Mouse (Mus musculus): Measurements from ENCODE around the gene Akain1. TPM values are rescaled to one million over a fixed set of nuclear protein-coding genes. Genes with fewer than 3 reads are reported as not detected.

Gene Akain1
- polyA plus RNA-seq, 1 experiment from 2014 or later, result 1.3 TPM

DNA sequence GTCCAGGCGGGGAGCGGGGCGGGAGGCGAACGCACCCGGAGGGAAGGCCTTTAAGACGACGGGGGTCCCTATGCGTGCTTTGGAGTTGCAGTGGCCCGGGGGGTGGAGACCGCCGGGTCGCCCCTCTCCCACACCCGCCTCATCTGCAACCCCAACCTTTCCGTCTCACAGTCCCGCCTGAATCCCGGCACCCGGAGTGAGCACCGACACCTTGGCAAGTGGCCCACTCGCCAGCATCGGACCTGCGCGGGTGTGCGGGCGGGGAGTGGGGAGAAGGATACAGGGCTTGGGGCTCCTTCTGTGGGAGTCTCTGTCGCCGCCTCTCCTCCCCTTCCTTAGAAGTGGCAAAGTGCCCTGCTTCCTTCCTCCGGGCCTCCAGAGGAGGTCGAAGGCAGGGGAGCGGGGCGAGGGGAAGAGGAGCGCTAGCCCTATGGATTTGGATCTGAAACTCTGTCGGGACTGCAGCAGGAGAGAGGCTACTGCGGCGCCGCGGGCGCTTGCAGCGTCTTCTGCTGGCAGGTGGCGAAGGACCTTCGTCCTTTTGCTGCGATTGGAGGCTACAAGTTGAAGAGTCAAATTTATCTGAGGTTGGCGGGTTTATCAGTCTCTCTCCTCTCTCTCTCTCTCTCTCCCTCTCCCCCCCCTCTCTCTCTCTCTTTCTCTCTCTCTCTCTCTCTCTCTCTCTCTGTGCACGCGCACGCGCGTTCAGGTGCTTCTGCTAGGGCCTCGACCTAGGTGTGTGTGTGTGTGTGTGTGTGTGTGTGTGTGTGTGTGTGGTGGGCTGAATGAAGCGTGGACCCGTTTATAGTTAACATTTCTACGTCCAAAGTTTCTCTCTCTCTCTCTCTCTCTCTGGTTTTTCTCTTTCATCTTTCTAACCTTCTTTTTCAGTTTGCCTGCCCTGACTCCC is 700 bp downstream of the Akain1 start:
- no peaks in the 10 kb centered on the region for H3K9me3 ChIP-seq
- peak; percentile 43; the same call in 1 of the 2 replicates for ATAC-seq (ENCODE audit: low FRiP score, low read depth)
- H3K4me3 ChIP-seq, result peak overlapping the region; percentile 55
- under 1% methylated on average over 49 of the region's 52 CpGs for WGBS
- H3K9ac ChIP-seq, result peak overlapping the region; percentile 49
- peaks cover 17% of the 10 kb centered on the region for H3K4me1 ChIP-seq (replicated peaks)
- no peak overlapping the region for H3K27ac ChIP-seq (replicated peaks)
- H3K27me3 ChIP-seq, result peaks cover 53% of the 10 kb centered on the region
- peak overlapping the region; percentile 98 for H3K4me2 ChIP-seq
- H3K36me3 ChIP-seq, result no peaks in the 10 kb centered on the region

DNA sequence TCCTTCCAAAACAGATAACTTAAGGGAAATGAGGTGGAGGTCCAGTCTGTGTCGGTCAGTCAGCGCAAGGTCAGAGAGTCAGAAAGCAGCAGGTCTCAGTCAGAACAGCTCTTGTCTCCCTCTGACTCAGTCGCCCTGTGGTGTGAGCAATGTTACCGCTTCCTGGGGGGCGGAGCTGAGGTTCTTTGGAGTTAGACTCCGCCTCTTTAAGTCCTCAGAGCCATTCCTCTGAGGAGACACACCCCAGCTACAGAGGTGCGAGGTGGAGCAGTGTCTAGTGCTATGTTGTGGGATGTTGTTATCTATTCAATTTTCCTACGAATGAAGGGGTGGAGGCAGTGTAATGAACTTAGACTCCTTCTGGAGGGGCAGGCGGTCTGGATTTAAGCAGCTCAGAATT is 1.9 kb downstream of the Akain1 start:
- H3K36me3 ChIP-seq, result no peaks in the 10 kb centered on the region
- H3K4me3 ChIP-seq, result no peak overlapping the region
- WGBS, result 13% methylated on average over 9 of the region's 9 CpGs
- peaks cover 17% of the 10 kb centered on the region for H3K4me1 ChIP-seq (replicated peaks)
- H3K9ac ChIP-seq, result no peak overlapping the region
- H3K4me2 ChIP-seq, result no peak overlapping the region
- ATAC-seq (ENCODE audit: low FRiP score, low read depth), result no peak
- H3K9me3 ChIP-seq, result no peaks in the 10 kb centered on the region
- H3K27me3 ChIP-seq, result peaks cover 53% of the 10 kb centered on the region
- H3K27ac ChIP-seq (replicated peaks), result no peak overlapping the region

DNA sequence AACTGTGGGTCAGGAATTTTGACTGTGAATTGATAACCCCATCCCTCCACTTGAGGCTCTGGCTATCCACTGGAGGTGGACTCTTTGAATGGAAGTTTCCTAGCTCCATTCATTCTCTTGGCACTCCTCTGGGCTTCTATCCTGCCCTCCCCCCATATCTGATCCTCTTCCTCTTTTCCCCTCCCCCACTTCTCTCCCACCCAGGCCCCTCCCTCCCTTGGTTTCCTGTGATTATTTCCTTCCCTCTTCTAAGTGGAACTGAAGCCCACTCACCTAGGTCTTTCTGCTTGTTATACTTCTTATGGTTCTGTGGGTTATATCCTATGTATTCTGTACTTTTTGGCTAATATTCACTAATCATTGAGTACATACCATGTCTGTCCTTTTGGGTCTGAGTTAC is 9.6 kb downstream of the Akain1 start:
- Histone ChIP-seq H3K27me3 (peaks cover 6% of the 10 kb centered on the region; the same call in 1 of the 2 replicates), H3K27ac (replicated peaks) (no peak overlapping the region), H3K9me3 (no peaks in the 10 kb centered on the region), H3K4me3 (no peak overlapping the region), H3K9ac (no peak overlapping the region), H3K36me3 (no peaks in the 10 kb centered on the region), H3K4me2 (no peak overlapping the region), H3K4me1 (replicated peaks) (no peaks in the 10 kb centered on the region)
- ATAC-seq (ENCODE audit: low FRiP score, low read depth), result no peak

GRCm38 (mm10) chr17:69461680-69462079 is 22.6 kb downstream of the Akain1 start:
- Histone ChIP-seq H3K4me1 (replicated peaks) (no peaks in the 10 kb centered on the region), H3K36me3 (no peaks in the 10 kb centered on the region), H3K27me3 (no peaks in the 10 kb centered on the region), H3K9ac (no peak overlapping the region), H3K4me3 (no peak overlapping the region), H3K9me3 (no peaks in the 10 kb centered on the region), H3K27ac (replicated peaks) (no peak overlapping the region), H3K4me2 (no peak overlapping the region)
- no peak for ATAC-seq (ENCODE audit: low FRiP score, low read depth)
- 95% methylated on average over 7 of the region's 7 CpGs for WGBS

- H3K9ac ChIP-seq, result no peak overlapping the region
- ATAC-seq (ENCODE audit: low FRiP score, low read depth), result no peak
- H3K36me3 ChIP-seq, result no peaks in the 10 kb centered on the region
- no peaks in the 10 kb centered on the region for H3K27me3 ChIP-seq
- H3K27ac ChIP-seq (replicated peaks), result no peak overlapping the region
- no peak overlapping the region for H3K4me3 ChIP-seq
- no peaks in the 10 kb centered on the region for H3K4me1 ChIP-seq (replicated peaks)
- WGBS, result 56% methylated on average over 3 of the region's 3 CpGs
- no peak overlapping the region for H3K4me2 ChIP-seq
- no peaks in the 10 kb centered on the region for H3K9me3 ChIP-seq
These were observed 23.9 kb downstream of the Akain1 start for GRCm38 (mm10) chr17:69463037-69463436.

GRCm38 (mm10) chr17:69471171-69471570 is 32.0 kb downstream of the Akain1 start:
- Histone ChIP-seq H3K4me3 (no peak overlapping the region), H3K27ac (replicated peaks) (no peak overlapping the region), H3K36me3 (no peaks in the 10 kb centered on the region), H3K9ac (no peak overlapping the region), H3K27me3 (no peaks in the 10 kb centered on the region), H3K4me1 (replicated peaks) (0 out of 2 replicates have a peak, but pooled peaks cover 5% of the 10 kb centered on the region), H3K9me3 (no peaks in the 10 kb centered on the region), H3K4me2 (peak overlapping the region; percentile 8; the same call in 1 of the 2 replicates)
- no peak for ATAC-seq (ENCODE audit: low FRiP score, low read depth)
- 51% methylated on average over 10 of the region's 10 CpGs for WGBS

DNA sequence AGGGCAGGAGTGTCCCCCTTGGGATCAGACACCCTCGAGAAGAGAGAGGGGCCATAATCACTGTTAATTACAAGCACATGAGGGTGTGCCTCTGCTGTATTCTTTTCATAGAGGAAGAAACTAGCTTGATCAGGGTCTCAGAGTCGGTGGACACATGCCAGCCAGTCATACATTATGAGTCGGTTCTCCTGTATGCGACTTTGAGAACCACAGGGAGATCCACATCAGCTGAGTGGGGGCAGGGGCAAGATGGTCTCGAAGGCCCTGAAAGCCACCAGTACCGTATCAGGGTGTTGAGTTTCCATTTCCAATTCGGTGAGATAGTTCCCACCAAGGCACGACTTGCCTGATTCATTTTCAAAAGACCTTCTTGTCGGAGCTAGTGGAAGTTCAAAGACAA is 33.3 kb downstream of the Akain1 start:
- Histone ChIP-seq H3K27me3 (no peaks in the 10 kb centered on the region), H3K9ac (no peak overlapping the region)
- 72% methylated on average over 9 of the region's 9 CpGs for WGBS

GRCm38 (mm10) chr17:69474084-69474483 is 35.0 kb downstream of the Akain1 start:
- Histone ChIP-seq H3K27ac (replicated peaks) (no peak overlapping the region), H3K4me1 (replicated peaks) (0 out of 2 replicates have a peak, but pooled peaks cover 5% of the 10 kb centered on the region), H3K27me3 (no peaks in the 10 kb centered on the region), H3K9me3 (no peaks in the 10 kb centered on the region), H3K9ac (no peak overlapping the region), H3K4me2 (no peak overlapping the region), H3K36me3 (no peaks in the 10 kb centered on the region), H3K4me3 (no peak overlapping the region)
- WGBS, result 78% methylated on average over 4 of the region's 4 CpGs
- no peak for ATAC-seq (ENCODE audit: low FRiP score, low read depth)

More for the DNA sequence above, 33.3 kb downstream of the Akain1 start:
- no peak overlapping the region for H3K4me3 ChIP-seq
- H3K9me3 ChIP-seq, result no peaks in the 10 kb centered on the region
- no peak overlapping the region for H3K27ac ChIP-seq (replicated peaks)
- H3K4me1 ChIP-seq (replicated peaks), result 0 out of 2 replicates have a peak, but pooled peaks cover 5% of the 10 kb centered on the region
- ATAC-seq (ENCODE audit: low FRiP score, low read depth), result no peak
- H3K4me2 ChIP-seq, result no peak overlapping the region
- H3K36me3 ChIP-seq, result no peaks in the 10 kb centered on the region

DNA sequence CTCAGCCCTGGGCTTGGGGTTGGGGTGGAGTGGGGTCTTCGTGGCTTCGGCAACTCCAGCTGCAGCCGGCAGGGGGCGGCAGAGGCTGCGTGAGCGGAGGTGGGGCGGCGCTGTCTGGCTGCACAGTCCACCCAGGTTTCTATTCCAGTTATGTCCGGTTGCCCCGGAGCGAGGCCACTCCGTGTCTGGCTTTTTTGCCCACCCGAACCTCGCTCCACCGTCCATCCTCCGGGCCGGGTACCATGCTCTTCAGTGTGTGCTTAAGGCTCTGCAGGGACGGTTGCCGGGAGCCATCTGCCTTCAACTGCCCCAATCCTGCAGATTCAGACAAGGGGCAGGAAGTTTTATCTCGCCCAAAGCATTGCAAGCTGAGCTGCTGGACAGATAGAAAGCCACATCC is 36.3 kb downstream of the Akain1 start:
- under 1% methylated on average over 20 of the region's 20 CpGs for WGBS
- Histone ChIP-seq H3K27ac (replicated peaks) (no peak overlapping the region), H3K36me3 (no peaks in the 10 kb centered on the region), H3K27me3 (no peaks in the 10 kb centered on the region), H3K4me3 (peak overlapping the region; percentile 36), H3K9me3 (no peaks in the 10 kb centered on the region), H3K4me1 (replicated peaks) (0 out of 2 replicates have a peak, but pooled peaks cover 5% of the 10 kb centered on the region), H3K4me2 (peak overlapping the region; percentile 64), H3K9ac (peak overlapping the region; percentile 23; the same call in 1 of the 2 replicates)
- peak; percentile 83 for ATAC-seq (ENCODE audit: low FRiP score, low read depth)

DNA sequence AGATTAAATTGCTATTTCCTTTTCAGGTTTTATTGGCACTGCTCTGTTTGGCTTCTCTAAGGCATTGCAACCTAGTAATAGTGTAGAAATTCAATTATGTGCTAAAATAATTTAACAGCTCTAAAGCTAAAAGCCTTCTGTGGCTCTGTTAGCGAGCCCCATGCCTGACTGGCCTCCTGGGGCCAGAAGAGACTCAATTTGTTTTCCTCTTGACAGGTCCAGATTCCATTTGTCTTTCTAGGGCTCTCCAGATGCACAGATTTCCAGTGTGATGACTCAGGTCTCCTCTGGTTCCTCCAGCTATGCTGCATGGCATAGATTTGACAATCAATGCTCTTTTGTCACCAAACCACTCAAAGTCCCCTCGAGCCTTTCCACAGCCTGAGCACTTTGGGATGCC is 38.4 kb downstream of the Akain1 start:
- H3K9ac ChIP-seq, result no peak overlapping the region
- H3K4me1 ChIP-seq (replicated peaks), result 0 out of 2 replicates have a peak, but pooled peaks cover 5% of the 10 kb centered on the region
- H3K4me2 ChIP-seq, result no peak overlapping the region
- H3K27ac ChIP-seq (replicated peaks), result peak overlapping the region; percentile 40
- no peaks in the 10 kb centered on the region for H3K9me3 ChIP-seq
- no peak overlapping the region for H3K4me3 ChIP-seq
- ATAC-seq (ENCODE audit: low FRiP score, low read depth), result no peak
- no peaks in the 10 kb centered on the region for H3K36me3 ChIP-seq
- WGBS, result 15% methylated on average over 2 of the region's 2 CpGs
- H3K27me3 ChIP-seq, result no peaks in the 10 kb centered on the region

DNA sequence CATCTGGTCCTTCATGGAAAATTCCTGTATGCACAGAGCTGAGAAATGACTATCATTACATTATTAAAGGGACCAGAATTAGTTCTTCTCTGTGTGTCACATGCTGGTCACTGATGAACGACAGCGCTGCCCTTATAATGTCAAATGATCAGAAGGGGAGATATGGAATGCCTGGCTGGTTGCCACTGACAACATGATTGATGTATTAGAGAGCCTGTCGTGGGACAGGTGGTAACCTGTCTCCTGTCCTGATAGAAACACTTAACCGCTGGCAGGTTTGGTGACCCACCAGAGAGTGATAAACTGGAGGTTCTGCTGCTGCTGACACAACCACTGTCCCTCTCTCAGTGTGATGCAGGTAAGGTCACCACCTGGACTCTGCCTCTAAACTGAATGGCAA is 40.1 kb downstream of the Akain1 start:
- WGBS, result 75% methylated on average over 4 of the region's 4 CpGs
- Histone ChIP-seq H3K36me3 (no peaks in the 10 kb centered on the region), H3K4me2 (no peak overlapping the region), H3K27ac (replicated peaks) (no peak overlapping the region), H3K27me3 (no peaks in the 10 kb centered on the region), H3K9ac (no peak overlapping the region), H3K4me3 (no peak overlapping the region), H3K9me3 (no peaks in the 10 kb centered on the region), H3K4me1 (replicated peaks) (0 out of 2 replicates have a peak, but pooled peaks cover 5% of the 10 kb centered on the region)
- no peak for ATAC-seq (ENCODE audit: low FRiP score, low read depth)

DNA sequence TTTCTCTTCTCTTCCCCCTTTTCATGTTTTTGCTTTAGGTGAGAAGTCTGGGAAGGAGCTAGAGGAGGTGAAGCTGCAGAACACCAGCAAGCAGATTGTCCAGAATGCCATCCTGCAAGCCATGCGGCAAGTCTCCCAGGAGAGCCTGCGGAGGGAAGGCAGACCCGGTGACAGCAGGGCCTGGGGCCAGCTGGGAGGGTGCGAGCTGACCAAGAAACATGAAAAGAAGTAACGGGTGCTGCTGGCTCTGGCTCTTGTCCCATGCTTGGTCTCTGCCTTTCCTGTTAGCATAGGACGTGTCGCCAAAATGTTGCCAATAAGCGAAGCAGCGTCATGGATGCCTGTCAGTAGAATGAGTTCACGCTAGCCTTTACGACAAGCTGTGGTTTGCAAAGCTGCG is 48.0 kb downstream of the Akain1 start:
- ATAC-seq (ENCODE audit: low FRiP score, low read depth), result no peak
- WGBS, result 89% methylated on average over 12 of the region's 12 CpGs

More for the DNA sequence above, 48.0 kb downstream of the Akain1 start:
- Histone ChIP-seq H3K4me2 (no peak overlapping the region), H3K4me1 (replicated peaks) (no peaks in the 10 kb centered on the region), H3K27me3 (no peaks in the 10 kb centered on the region), H3K9me3 (no peaks in the 10 kb centered on the region), H3K36me3 (no peaks in the 10 kb centered on the region), H3K27ac (replicated peaks) (no peak overlapping the region), H3K9ac (no peak overlapping the region), H3K4me3 (no peak overlapping the region)
